Mouse (Mus musculus) right cerebral cortex, adult 2 months (tissue): ENCODE data around the gene Csrnp3.
A peak's percentile ranks its signal among the peaks of the same experiment; 100 is the strongest.

Experiments used
- DNase-seq, 2 experiments: peaks; one replicate each; pipeline ENCODE4 v3.0.0; 2021 to 2022; ENCODE audit warnings: low spot score in 2 of 2

Csrnp3 gene

GRCm38 (mm10) chr2:65870919-65871582 is 25.5 kb downstream of the Csrnp3 start:
- DNase-seq, result no peak

GRCm38 (mm10) chr2:65891590-65891989 is 46.0 kb downstream of the Csrnp3 start:
- no peak for DNase-seq

DNA sequence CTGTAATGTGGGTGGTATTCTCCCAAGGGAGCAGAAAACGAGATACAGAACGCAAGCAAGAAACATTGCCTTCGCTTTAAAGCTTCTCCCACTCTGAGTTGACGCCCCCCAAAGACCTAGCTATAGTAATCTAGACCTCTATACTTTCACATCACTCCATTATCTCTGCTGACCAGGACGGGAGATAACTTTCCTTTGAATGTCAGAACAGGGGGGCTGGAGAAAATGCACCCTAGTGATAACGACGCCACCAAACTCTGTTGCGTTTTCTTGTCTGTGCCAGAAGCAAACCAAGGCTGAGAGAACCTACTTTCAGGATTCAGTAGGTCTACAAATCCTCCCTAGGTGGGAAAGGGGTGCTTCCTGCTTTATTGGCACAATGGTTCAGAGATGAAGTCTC is 47.7 kb downstream of the Csrnp3 start:
- DNase-seq, result no peak

DNA sequence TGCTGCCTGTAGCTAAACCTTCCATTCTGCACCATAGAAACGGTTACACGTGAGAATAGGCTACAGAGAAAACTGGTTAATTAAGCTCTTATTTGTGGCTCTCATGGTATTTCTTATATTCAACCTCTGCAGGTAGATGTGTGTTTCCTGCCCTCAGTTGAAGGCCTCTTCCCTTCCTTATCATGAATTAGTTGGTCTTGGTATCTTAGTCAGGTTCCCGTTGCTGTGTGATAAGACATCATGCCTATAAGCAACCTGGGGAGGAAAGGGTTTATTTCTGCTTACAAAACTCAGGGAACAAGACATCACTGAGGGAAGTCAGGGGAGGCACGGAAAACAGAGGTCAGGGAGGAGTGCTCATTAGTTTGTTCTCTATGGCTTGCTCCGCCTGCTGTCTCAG is 48.7 kb downstream of the Csrnp3 start:
- no peak for DNase-seq

GRCm38 (mm10) chr2:65896542-65896941 is 51.0 kb downstream of the Csrnp3 start:
- DNase-seq, result peak in 1 of 2 experiments; percentile 60

DNA sequence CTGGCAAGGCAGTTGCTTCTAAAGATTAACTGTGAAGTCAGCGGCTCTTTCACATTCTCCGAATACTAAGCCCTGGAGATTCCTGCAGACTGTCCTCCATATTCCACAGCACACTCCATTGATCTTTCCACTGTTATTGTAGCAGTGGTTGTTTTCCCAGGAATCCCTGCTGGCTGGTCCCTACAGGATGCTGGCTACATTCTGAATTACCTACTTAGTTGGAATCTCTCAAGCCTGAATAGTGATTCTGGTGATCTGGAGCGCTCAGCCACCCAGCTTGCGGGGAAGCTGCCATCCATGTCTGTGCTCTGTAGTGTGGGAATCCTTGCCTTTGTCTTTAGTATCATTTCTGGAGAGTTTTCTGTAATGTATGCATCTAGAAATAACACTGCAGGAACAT is 51.5 kb downstream of the Csrnp3 start:
- DNase-seq, result no peak

- DNase-seq, result no peak
Observed at GRCm38 (mm10) chr2:65899478-65899877, 53.9 kb downstream of the Csrnp3 start.

- no peak for DNase-seq
Observed at GRCm38 (mm10) chr2:65908526-65908925, 63.0 kb downstream of the Csrnp3 start.

- DNase-seq, result no peak
Observed at GRCm38 (mm10) chr2:65909724-65910521, 64.4 kb downstream of the Csrnp3 start.

GRCm38 (mm10) chr2:65915994-65916393 is 70.4 kb downstream of the Csrnp3 start:
- no peak for DNase-seq

DNA sequence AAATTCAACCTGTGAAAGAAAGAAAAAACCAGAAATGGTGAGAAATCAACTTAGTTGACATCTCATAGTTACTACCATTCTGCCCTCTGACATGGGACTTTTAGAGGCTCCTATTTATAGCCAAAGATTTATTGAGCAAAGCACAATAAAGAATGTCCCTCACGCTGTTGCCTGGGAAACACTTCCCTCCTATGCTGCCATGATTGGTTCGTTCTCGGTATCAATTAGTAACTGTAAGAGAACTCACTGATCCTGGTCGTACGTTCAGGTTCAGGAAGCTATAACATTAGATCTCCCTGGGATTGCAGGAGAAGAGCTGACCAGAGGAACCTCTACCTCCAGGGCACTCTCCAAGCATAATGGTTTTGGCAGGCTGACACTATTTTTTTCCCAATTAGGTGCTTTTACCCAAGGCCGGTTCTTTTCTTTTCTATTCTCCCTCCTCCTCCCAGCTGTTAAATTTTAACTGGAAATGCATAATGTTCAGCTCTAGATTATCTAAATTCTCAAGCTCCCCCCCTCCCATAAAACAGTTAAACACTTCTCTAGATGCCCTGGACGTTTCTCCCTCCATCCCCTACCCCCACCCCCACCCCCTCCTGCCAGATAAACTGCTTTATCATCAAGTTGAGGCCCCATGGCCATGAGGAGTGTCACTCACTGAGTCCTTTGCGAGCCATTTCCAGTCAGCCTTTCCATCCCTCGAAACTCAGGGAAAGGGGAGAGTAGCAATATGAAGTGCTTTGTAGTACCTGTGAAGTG is 75.3 kb downstream of the Csrnp3 start:
- no peak for DNase-seq

GRCm38 (mm10) chr2:65925363-65925941 is 79.9 kb downstream of the Csrnp3 start:
- DNase-seq, result no peak

DNA sequence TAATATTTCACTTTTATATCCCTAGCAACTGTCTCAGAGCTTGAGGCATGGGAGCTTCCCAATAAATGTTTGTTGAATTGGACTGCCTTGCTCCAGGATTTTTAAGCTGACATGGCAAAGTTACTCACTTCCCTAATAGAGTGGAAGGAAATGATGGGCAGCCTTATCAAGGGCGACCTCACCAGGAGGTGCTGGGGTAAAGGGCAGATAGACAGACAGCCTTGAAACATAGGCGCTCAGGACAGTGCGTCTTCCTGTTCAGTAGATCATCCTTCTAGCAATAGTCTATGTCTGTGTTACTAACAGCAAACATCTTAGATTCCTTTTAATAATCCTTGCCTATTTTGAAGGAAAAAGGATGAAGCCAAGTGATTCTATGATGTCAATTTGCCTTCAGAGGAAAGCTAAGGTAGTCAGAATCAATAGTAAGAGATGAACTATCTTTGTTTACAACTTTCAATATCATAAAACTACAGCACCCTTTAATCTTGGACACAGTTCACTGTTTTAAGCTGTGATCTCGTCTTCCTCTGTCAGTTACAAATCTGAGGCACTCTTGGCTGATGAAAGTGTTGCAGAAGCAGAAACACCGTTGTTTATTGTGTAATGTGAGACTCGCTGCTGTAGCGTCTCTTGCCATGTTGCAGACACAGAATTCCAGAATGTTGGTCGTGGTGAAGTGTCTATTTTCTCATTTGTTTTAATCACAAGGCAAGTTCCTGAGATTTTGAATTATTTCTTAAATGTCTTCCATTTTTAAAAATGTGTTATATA is 81.6 kb downstream of the Csrnp3 start:
- DNase-seq, result no peak

DNA sequence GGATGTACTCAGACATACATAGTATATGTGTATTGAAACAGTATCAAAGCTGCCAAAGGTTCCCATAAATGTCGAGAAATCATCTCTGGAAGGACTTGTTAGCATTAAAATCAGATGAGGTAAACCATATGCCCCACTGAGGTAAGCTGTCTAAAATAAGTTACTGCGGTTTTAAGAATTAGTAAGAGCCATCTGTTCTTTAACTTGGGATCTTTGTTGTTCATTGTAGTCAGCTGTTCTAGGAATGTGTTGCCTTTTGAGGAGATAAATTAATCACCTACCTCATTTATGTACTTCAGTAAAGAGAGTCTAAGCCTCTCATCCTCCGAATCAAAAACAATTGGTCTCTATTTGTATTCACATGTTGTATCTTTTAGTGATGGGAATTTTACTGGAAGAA is 83.7 kb downstream of the Csrnp3 start:
- DNase-seq, result no peak

- peak; percentile 70 to 74 for DNase-seq
Observed at GRCm38 (mm10) chr2:65929927-65930326, 84.4 kb downstream of the Csrnp3 start.

DNA sequence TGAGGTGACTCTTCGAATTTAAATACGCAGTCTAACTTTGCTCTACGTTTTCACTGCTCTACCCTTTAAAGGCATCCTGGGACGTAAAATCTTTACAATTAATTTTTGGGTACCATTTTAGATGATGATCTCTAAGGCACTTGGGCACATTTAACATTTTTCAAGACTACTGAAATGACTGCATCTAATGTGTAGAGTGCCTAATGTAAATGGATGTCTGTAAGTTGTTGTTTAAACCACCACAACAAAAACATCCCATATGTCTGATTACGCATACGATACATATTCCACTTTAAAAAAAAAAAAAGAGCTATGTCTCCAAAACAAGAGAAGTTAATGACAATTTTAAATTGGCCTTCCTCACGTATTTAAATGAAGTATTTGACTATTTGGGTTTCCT is 85.7 kb downstream of the Csrnp3 start:
- DNase-seq, result no peak

- peak; percentile 73 to 82 for DNase-seq
Observed at GRCm38 (mm10) chr2:65931841-65932311, 86.3 kb downstream of the Csrnp3 start.

- peak in 1 of 2 experiments; percentile 0 for DNase-seq
Observed at GRCm38 (mm10) chr2:65934099-65934498, 88.5 kb downstream of the Csrnp3 start.

DNA sequence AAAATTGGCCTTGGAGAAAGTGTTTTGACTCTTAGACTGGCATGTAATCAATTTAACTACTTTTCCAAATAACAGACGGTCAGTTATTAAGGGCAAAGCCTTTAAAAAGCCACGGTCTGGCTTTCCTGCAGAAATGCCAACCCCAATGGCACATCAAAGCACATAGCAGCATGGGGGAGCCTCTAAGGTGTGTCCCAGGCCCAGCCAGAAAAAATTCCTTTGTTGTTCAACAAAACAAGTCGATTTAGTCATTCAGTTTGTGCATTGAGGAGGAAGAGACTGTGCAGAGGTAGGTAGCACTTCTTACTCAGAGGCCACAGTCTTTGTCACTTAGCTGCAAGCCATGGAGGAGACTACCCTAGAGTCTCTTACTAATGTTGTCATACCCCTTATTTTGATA is 93.3 kb downstream of the Csrnp3 start:
- peak in 1 of 2 experiments; percentile 0 for DNase-seq

GRCm38 (mm10) chr2:65940351-65940750 is 94.8 kb downstream of the Csrnp3 start:
- DNase-seq, result peak; percentile 6 to 33

GRCm38 (mm10) chr2:65942346-65942745 is 96.8 kb downstream of the Csrnp3 start:
- DNase-seq, result peak in 1 of 2 experiments; percentile 0
